Mouse (Mus musculus): ENCODE data around the gene Skp1a. TPM values are rescaled to one million over a fixed set of nuclear protein-coding genes. Genes with fewer than 3 reads are reported as not detected.

The Skp1a gene
- polyA plus RNA-seq, 1 experiment = 7.5 TPM

DNA sequence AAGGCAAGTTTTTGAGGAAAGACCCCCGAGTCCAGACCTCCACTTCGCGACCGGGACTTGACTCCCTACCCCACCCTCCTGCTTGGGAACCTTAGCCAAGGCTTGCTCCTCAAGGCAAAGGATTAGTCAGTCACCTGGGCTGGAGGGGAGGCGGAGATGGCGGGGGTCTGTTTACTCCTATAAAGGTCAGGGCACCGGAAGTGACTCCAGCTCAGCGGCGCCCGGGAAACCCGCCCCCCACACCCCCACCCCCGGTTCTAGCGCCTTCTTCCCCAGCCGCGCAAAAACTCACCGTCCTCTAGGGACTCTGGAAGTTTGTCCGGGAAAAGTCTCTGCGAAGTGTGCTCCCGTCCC lies 50.6 kb downstream of the Skp1a start:
- Histone ChIP-seq H3K27me3 (ENCODE audit: control insufficient read depth, insufficient read depth, low read length) (peaks cover 4% of the 10 kb centered on the region; the same call in 1 of the 2 replicates), H3K36me3 (ENCODE audit: control insufficient read depth, insufficient read depth, low read length) (no peaks in the 10 kb centered on the region), H3K4me3 (ENCODE audit: low read depth, low read length) (peak overlapping the region; percentile 63), H3K27ac (ENCODE audit: insufficient read depth, low read depth, low read length) (no peak overlapping the region), H3K4me1 (ENCODE audit: control insufficient read depth, insufficient read depth, insufficient read length, low read length) (peaks cover 11% of the 10 kb centered on the region)
- TF ChIP-seq CTCF (IDR thresholded peaks at IDR 0.05; ENCODE audit: extremely low read depth, insufficient read length, insufficient replicate concordance, low read depth, low read length) (no peak), POLR2A (IDR thresholded peaks at IDR 0.05; ENCODE audit: low read depth, low read length) (no peak)
- WGBS = 5% methylated on average over 19 of the region's 19 CpGs

DNA sequence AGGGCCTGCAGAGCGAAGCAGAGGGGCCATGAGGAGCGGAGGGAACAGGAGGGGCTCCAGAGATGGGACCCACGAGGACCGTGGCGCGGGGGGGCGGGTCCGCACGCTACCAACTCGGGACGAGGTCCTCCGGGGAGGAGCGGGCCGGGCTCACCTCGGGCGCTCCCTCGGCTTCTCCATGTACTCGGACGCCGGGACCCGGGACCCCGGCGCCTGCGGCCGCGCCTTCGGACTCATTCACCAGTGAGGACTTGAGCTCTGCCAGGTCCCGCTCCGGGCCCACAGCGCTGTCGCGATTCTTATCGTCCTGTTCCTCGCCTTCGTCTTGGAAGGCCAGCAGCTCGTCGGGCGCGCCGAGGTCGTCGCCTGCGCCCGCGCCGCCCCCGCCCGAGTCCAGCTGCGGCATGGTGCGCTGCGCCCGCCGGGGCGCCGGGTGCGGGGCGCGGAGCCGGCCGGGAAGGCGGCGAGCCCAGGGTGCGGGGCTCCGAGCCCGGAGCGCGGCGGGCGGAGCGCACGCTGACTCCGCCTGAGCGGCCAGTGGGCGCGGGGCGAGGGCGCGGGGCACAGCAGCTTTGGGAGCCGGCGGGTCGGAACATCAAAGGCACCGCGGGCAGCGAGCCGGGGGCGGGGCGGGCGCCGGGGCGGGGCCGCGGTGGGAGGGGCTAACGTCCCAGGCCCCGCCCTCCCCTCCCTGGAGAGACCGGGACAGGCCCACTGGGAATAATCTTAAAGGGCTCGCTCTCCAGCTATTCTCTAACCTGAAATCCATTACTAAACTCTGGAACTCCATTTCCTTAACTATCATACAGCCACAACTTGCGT lies 51.2 kb downstream of the Skp1a start, which contains the start of gene Tcf7:
TSS of gene Tcf7 (minus strand) at position 241 of the 822 bp plus-strand sequence.
- Histone ChIP-seq H3K36me3 (ENCODE audit: control insufficient read depth, insufficient read depth, low read length) (no peaks in the 10 kb centered on the region), H3K27me3 (ENCODE audit: control insufficient read depth, insufficient read depth, low read length) (peaks cover 4% of the 10 kb centered on the region; the same call in 1 of the 2 replicates), H3K4me1 (ENCODE audit: control insufficient read depth, insufficient read depth, insufficient read length, low read length) (peaks cover 11% of the 10 kb centered on the region), H3K27ac (ENCODE audit: insufficient read depth, low read depth, low read length) (no peak within 1 kb of the TSS), H3K4me3 (ENCODE audit: low read depth, low read length) (peak within 1 kb of the TSS; percentile 63)
- no peak for TF ChIP-seq POLR2A (IDR thresholded peaks at IDR 0.05; ENCODE audit: low read depth, low read length)
- no peak for TF ChIP-seq CTCF (IDR thresholded peaks at IDR 0.05; ENCODE audit: extremely low read depth, insufficient read length, insufficient replicate concordance, low read depth, low read length)
- 1% methylated on average over 94 of the region's 97 CpGs for WGBS

DNA sequence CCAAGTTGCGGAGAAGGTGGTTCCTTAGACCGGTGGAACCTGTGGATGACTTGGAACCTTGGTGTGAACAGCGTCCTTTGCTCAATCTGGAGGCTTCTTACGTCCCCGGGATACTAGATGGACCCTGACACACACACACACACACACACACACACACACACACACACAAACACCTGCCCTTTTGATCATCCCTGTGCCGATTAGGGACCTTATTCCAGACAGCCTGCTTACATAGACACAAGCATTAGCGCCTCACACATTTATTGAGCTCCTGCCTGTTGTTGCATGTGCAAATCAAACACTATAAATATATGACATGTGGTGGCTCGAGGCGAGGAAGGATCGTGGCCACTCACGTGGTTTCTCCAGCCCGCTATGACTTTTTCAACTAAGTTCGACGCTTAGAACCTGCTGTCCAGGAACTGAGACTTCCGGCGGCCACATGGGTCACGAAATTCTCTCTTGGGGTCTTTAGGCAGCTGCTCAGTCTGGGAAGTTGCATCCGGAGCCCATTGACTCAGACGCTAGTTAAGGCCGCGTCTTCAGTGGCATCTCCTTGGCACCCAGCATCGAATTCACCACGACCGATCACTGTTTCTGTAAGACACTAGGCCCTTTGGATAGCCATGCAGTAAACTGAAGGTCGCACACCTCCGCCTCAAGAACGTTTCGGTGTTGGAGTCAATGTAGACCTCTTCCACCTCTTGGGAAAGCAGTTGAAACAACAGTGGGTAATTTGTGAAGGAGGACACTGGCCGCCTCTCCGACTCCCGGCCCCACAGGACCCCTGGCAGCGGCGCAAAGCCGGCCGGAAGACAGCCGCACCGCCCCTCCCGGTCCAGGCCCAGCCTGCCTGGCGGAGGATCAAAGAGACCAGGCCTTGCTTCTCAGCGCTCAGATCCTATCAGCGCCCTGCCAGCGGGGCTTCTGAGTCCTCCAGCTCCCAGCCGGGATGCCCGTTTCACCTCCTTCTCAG lies 52.1 kb downstream of the Skp1a start:
- Histone ChIP-seq H3K4me1 (ENCODE audit: control insufficient read depth, insufficient read depth, insufficient read length, low read length) (peaks cover 11% of the 10 kb centered on the region), H3K27ac (ENCODE audit: insufficient read depth, low read depth, low read length) (no peak overlapping the region), H3K27me3 (ENCODE audit: control insufficient read depth, insufficient read depth, low read length) (peaks cover 4% of the 10 kb centered on the region; the same call in 1 of the 2 replicates), H3K4me3 (ENCODE audit: low read depth, low read length) (peak overlapping the region; percentile 63), H3K36me3 (ENCODE audit: control insufficient read depth, insufficient read depth, low read length) (no peaks in the 10 kb centered on the region)
- TF ChIP-seq CTCF (IDR thresholded peaks at IDR 0.05; ENCODE audit: extremely low read depth, insufficient read length, insufficient replicate concordance, low read depth, low read length) = no peak
- no peak for TF ChIP-seq POLR2A (IDR thresholded peaks at IDR 0.05; ENCODE audit: low read depth, low read length)
- WGBS = 12% methylated on average over 44 of the region's 44 CpGs

DNA sequence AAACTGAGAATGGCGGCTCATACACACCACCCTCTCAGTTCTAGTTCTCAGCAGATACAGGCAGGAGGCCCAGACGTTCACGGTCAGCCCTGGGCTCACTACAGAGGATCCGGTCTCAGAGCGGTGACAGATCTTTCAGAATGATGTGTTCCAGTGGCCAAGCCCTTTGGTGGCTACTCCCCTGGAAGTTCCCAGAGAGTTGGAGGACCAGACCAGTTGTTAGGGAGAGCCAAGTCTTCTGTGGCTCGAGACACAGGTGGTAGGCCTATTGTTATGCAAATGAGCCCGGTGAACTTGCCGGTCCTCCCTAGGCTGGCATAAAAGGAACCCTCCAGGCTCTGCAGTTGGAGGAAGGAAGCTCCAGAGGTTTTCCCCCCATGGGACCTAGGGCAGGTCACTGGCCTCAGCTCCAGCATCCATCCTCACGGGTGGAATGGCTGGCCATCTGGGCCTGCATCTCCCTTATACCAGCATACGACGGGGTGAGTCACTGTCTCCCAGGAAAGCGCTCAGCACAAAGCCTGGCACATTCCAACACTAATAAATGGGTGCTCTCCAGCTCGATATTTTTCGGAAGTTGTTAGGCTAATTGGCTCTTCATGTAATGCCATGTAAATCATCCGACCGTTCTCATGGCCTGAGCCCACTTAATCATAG lies 54.6 kb downstream of the Skp1a start:
- Histone ChIP-seq H3K27ac (ENCODE audit: insufficient read depth, low read depth, low read length) (no peak overlapping the region), H3K36me3 (ENCODE audit: control insufficient read depth, insufficient read depth, low read length) (no peaks in the 10 kb centered on the region), H3K4me3 (ENCODE audit: low read depth, low read length) (no peak overlapping the region), H3K27me3 (ENCODE audit: control insufficient read depth, insufficient read depth, low read length) (peaks cover 4% of the 10 kb centered on the region; the same call in 1 of the 2 replicates), H3K4me1 (ENCODE audit: control insufficient read depth, insufficient read depth, insufficient read length, low read length) (peaks cover 11% of the 10 kb centered on the region)
- no peak for TF ChIP-seq CTCF (IDR thresholded peaks at IDR 0.05; ENCODE audit: extremely low read depth, insufficient read length, insufficient replicate concordance, low read depth, low read length)
- no peak for TF ChIP-seq POLR2A (IDR thresholded peaks at IDR 0.05; ENCODE audit: low read depth, low read length)
- 75% methylated on average over 16 of the region's 16 CpGs for WGBS

DNA sequence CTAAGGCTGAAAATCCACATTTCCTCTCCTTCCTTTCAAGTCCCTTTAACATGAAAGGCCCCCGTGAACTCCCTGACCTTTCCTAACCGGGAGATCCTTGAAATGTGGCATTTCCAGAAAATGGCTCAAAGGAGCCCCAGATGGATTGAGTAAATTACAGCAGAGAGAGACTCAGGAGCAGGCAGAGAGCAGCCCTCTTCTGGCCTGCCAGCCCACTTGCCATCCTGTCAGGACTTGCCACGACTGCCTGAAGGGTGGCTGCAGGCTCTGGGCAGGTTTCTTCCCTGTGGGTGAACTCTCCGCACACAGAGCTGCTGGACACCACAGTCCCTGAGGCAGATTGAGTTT lies 55.1 kb downstream of the Skp1a start:
- WGBS = 71% methylated on average over 4 of the region's 4 CpGs
- Histone ChIP-seq H3K4me3 (ENCODE audit: low read depth, low read length) (no peak overlapping the region), H3K4me1 (ENCODE audit: control insufficient read depth, insufficient read depth, insufficient read length, low read length) (peaks cover 11% of the 10 kb centered on the region), H3K36me3 (ENCODE audit: control insufficient read depth, insufficient read depth, low read length) (no peaks in the 10 kb centered on the region), H3K27me3 (ENCODE audit: control insufficient read depth, insufficient read depth, low read length) (peaks cover 4% of the 10 kb centered on the region; the same call in 1 of the 2 replicates), H3K27ac (ENCODE audit: insufficient read depth, low read depth, low read length) (no peak overlapping the region)
- TF ChIP-seq CTCF (IDR thresholded peaks at IDR 0.05; ENCODE audit: extremely low read depth, insufficient read length, insufficient replicate concordance, low read depth, low read length) (no peak), POLR2A (IDR thresholded peaks at IDR 0.05; ENCODE audit: low read depth, low read length) (no peak)

DNA sequence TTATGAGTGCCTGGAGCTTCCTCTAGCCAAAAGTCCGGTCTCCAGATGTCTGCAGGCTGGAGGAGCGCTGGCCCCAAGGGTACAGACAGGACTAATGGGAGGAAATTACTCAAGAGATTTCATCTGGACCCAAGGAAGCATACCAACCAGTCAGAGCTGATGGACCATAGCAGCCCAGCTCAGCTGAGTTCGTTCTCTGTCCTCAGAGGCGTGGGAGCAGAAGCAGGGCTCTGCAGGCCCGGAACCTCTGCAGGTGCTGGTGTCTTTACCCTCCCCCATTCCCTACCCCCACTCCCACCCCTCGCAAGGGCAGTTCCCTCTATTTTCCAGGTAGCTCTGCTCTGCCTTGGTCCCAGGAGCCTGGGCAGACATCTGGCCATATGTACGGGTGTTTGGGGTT lies 60.6 kb downstream of the Skp1a start:
- H3K27me3 ChIP-seq (ENCODE audit: control insufficient read depth, insufficient read depth, low read length) = no peaks in the 10 kb centered on the region
- no peaks in the 10 kb centered on the region for H3K4me1 ChIP-seq (ENCODE audit: control insufficient read depth, insufficient read depth, insufficient read length, low read length)
- no peaks in the 10 kb centered on the region for H3K36me3 ChIP-seq (ENCODE audit: control insufficient read depth, insufficient read depth, low read length)
- no peak overlapping the region for H3K27ac ChIP-seq (ENCODE audit: insufficient read depth, low read depth, low read length)
- TF ChIP-seq POLR2A (IDR thresholded peaks at IDR 0.05; ENCODE audit: low read depth, low read length) = no peak
- TF ChIP-seq CTCF (IDR thresholded peaks at IDR 0.05; ENCODE audit: extremely low read depth, insufficient read length, insufficient replicate concordance, low read depth, low read length) = no peak
- WGBS = 73% methylated on average over 7 of the region's 7 CpGs
- H3K4me3 ChIP-seq (ENCODE audit: low read depth, low read length) = no peak overlapping the region

All from small intestine, adult 2 months (tissue).